Mouse (Mus musculus) embryo, embryonic 9.5 days (tissue): ENCODE results near the gene Ift43.
A peak's percentile ranks its signal among the peaks of the same experiment; 100 is the strongest.

ENCODE experiments used
- DNase-seq: peaks from one replicate; pipeline ENCODE4 v3.0.0-alpha.2; 2017; ENCODE audit errors: extremely low spot score

Gene Ift43

DNA sequence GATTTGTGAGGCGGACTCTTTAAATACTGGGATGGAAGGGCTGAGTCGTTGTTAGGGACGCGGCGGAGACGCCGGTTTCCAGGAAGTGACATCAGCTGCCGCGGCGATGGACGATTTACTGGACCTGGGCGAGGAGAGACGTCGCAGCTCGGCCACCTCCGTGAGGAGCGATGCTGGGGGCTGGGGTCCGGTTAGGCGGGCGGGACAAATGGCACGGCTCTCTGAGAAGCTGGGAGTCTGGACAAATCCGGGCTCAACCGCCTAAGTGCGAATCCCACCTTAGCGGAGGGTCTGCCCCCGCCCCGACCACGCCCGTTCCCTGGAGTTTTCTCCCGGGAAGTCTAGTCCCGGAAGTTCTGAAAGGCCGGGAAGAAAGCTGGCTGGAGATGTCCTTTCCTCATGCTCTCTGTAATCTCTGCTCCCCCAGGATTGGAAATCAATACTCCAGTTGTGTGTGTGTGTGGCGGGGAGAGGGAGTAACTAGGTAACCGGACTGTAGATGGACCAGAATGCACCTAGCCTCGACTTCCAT, at the start of gene Ift43:
Gene Ift43 (plus strand): TSS at position 61 of the 532 bp plus-strand sequence.
- DNase-seq, result peak; percentile 91

DNA sequence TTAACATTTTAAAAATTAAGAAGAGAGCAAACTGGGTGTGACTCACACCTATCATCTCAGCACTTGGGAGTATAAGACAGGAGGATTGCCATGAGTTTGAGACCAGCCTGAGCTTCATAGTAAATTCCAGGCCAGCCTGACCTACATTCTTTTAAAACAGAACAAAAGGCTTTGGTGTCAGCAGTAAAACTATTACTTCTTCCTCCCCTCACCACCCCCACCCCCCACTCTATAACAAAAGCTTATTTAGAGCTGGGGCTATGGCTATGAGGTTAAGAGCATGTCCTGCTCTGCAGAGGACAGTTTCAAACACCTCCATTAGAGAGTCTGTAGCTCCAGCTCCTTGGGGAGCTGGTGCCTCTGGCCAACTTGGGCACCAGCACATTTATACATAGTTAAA, 46.8 kb upstream of the Ift43 start:
- no peak for DNase-seq

DNA sequence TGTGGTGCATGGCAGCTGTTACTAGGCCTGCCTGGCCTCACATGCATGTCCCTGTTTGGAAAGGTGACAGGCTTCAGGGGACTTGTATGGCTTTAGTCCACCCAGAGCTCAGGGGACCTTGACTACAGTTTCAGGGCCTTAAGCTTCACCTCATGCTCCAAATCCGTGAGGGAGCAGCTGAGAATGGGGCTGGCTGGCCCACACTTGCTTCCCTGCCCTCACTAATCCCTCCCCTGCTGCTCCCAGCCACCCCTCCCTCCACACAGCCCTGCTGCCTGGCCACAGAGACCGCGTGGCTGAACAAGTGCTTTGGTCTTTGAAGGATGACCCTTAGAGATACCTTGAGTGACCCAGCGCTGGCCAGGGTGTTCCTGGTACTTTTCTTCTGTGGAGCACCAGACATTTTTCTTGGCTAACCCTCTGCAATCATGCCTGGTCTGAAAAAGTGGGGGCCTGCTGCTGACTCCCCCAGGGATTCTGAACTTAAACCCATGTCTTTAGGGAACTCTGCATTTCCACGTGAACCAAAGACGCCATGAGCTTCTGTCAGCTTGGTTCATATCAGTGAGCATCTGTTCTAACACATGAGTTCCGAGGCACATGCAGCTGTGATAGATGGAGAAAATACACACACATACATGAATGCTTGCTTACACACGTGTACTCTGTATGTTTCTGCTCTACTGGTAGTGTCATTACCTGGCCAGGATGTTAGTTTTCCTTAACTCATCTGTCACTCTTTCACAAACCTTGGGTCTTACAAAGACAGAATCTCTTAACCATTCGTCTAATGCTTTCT, 45.8 kb upstream of the Ift43 start:
- peak; percentile 32 for DNase-seq

DNA sequence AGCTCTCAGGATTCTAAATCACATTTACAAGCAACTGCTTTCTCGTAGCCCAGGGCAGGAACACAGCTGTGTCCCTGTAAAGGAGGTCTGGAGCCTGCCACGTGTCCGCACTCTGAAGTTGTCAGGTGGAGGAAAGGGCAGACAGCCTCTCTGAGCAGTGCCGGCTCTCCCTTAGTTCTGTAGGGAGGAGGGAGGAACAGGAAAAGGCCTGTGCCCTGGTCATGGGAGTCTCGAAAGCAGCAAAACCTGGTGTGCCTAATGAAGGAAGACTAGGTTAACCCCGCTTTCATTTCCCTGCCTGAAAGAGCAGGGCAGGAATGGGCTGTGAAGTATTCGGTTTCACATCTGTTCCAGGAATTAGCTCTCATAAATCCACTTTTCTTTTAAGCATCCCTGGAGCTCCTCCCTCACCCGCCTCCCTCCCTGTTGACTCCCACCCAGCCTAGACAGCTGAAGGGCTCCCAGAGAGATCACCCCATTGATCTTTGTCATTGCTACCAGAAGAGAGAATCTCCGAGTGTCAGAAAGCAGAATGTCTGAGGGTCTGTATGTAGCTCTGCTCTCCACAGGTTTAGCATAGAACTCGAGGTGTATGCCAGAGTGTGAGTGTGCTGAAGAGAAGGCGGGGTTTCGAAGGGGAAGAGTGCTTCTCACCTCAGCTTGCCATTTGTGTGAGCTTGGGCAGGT, 45.0 kb upstream of the Ift43 start:
- peak; percentile 47 for DNase-seq

DNA sequence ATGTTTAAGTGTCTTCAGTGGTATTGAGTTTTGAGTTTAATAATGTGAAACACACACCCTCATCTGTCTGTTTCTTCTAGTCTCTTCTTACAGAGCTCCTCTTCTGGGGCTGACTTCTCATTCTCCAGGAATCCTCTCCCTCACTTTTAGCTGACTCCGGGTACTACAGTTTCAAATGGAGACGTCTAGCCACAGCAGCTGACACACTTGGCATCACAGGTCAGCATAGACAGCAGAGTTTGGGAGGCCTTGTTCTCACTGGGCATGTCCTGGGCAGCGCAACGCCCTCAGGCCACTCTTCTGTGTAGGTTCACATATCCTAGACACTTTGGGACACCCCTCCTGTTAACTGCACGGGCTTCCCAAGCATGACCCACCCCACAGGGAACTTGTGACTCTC, 43.3 kb upstream of the Ift43 start:
- no peak for DNase-seq

DNA sequence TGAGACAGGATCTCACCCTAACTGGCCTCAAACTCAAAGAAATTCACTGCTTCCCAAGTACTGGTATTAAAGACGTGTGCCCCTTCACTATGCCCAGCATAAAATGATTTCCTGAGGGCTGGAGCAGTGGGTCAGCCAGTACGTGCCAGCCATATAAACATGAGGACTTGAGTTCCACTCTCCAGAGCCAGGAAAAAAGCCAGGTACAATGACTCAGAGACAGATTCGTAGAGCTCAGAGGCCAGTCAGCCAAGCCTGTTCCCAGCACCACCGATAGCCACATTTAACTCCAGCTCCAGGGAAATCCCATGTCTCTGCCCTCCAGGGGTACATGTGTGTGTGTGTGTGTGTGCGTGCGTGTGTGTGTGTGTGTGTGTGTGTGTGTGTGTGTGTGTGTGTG, 42.6 kb upstream of the Ift43 start:
- no peak for DNase-seq

DNA sequence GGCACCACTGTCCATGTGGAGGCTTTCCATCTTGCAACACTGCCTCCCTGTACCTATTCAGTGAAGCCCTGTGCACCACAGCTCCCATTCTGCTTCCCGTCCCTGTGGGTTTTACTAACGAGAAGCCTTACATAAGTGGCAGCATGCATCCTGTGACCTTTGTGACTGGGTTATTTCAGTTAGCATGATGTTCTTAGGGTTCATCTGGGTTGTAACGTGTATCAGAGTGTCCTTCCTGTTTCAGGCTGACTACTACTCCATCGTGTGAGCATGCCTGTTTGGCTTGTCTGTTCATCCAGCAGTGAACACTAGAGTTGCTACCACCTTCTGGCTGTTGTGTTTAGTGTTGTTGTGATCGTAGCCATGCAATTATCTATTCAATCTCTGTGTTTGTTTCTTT, 36.2 kb upstream of the Ift43 start:
- no peak for DNase-seq

DNA sequence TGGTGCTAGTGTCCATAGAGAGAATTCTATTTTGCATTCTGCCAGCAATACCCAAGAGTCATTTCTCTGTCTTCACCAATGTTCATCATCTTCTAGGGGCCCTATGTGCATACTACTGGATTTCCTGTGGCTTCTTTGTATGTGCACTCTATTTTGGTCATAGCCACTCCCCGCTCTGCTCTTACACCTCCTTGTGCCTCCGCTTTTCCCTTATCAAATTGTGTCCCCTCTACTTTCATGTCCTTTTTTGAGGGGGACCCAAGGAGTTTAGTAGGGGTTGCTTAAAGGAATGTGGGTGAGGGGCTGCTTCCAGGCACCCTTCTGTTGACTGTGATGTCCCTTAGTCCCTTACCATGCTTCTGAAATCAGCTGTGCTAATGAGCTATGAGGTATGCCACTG, 35.6 kb upstream of the Ift43 start:
- DNase-seq, result no peak

DNA sequence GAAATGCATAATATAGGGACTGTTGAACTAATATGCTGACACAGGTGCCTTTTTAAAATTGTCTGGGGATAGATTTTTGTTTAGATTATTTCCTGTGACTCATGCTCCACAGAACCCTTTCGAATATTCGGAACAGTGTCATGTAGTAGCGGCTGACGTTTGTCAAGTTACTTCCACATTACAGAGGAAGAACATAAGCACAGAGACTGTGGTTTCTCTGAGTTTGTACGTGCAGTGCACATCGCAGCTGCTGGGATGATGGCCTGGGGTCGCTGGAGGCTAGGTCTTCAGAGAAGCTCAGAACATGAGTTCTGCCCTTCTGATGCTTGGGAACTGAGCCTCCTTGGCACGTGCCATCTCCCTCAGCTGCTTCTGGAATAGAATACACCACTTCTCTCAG, 35.0 kb upstream of the Ift43 start:
- DNase-seq, result no peak

DNA sequence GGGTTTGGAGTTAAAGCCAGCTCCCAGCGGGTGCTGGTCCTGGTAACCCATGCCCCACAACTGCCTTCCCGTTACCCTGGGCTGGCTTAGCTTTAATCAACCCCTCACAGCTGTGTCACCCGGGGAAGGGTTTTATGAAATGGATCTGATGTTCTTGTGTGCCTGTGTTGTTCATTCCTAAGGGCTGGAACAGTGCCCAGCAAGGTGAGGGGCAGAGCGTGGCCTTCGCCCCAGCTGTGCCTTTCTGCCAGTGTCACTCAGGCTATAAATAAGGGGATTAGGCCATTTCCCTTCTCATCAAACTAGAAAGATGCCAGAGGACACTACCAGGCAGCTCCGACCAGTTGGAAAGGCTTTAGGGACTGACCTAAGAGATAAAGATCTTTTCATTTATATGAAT, 32.5 kb upstream of the Ift43 start:
- DNase-seq, result no peak

DNA sequence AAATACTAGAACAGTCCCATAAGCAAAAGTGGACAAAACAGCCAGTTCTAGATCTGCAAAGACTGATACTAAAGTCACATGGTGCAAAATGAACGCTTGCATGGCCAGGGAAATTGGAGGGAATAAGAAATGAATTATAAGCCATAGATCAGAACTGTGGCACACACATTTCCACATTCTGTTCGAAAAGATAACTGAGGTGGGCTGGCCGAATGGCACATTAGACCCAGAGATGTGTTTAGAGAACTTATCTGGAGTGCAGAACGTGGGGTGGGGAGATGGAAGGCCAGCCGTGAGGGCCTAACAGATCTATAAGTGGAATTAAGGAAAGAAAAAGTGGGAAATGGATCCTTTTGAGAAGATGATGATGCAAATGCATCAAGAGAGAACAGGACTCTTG, 30.9 kb upstream of the Ift43 start:
- DNase-seq, result no peak

DNA sequence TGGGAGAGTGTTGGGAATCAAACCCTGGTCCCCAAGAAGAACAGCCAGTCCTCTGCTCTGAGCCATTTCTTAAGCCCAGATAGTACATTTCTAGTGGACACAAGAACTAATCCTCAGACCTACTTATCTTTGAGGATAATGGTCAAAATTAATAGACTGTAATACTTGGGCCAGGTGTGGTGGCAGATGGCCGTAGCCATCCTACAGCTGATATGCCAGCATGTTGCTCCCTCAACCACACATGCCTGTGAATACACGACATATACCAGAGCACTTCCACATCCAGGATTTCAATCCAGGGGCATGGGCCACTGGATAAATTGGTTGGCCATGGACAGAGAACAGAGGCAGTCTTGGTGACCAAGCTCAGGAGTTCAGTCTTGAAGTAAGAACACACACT, 27.0 kb upstream of the Ift43 start:
- DNase-seq, result no peak

DNA sequence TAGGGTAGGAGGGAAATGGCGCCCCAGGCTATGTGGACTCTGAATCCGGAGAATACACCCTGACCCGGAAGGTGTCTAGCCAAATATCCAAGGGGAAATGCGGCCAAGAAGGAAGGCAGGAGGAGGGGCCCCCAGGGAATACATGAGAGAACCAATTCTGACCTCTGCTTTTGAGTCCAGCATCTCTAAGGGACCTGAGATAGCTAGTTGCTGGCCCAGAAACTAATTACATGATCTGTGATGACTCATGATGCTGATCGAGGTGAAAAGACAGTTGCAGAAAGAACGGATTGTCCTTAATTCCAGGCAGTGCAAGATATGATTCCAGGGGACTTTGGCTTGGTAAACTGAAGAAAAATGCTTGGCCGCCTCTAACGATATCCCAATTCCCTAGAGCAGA, 25.4 kb upstream of the Ift43 start:
- DNase-seq, result no peak

DNA sequence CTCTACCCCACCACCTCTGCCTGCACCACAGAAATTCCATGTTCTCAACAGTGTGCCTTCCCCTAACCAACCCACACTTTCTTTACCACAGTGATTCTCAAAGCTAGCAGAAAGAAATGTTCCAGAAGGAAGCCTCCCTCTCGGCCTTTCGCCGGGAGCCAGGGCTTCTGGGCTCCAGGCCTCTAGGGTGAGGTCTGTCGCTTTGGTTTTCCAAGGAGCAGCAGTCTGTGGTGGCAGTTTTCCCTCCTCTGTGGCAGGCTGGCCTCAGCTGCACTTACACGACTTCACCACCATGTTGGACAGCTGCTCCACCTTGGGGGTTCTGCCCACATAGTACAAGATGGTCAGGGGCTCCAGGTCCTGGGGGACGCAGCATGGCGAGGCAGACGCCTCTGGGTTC, 24.8 kb upstream of the Ift43 start:
- no peak for DNase-seq

DNA sequence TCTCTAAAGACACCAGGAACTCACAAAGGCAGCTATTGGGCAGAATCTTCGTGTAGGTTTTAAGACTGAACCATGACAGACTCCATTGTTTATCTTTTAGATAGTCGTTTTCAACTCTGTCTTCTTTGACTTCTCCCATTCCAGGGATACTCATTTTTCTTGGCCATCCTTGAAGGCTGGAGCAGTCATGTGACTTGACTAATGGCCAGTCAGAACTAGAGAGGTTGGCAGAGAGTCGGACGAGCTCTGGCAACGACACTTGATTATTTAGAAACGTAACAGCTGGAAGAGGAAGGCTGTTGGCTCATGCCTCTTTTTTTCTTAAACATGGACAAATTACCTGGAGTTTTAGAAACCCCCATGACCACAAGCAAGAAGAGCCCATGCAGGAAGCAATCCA, 23.0 kb upstream of the Ift43 start:
- no peak for DNase-seq

DNA sequence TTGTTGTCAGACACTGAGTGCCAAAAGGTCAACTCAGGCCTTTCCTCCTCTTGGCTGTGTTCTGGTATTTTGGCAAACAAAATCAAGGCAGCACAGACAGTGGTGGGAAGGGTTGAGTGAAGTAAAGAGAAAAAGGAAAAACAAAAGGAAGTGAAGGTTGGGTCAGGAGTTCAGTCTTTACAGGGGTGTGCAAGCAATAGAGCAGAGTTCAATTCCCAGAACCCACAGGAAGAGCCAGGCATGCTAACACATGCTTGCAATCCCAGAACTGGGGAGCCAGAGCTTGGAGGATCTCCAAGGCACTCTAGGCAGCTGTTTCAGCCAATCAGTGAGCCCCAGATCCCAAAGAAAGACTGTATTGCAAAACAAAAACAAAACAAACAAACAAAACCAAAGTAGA, 17.5 kb upstream of the Ift43 start:
- no peak for DNase-seq

DNA sequence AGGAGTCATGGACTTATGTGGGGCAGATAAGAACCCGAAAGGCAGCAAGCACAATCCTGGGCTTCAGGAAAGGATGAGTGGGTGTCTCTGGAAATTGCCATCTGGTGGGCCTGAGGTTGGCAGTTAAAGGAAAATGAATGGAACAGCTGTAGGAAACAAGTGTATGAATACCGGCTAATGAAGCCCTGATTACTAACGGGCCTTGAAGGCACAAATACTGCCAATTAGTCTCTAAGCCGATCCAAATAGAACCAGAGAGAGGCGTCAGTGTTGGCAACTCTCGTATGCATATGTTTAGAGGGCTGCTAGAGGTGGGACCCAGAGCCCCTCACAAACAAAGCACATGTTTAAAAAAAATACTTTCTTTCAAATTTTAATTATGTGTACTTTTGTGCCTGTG, 10.9 kb upstream of the Ift43 start:
- no peak for DNase-seq

DNA sequence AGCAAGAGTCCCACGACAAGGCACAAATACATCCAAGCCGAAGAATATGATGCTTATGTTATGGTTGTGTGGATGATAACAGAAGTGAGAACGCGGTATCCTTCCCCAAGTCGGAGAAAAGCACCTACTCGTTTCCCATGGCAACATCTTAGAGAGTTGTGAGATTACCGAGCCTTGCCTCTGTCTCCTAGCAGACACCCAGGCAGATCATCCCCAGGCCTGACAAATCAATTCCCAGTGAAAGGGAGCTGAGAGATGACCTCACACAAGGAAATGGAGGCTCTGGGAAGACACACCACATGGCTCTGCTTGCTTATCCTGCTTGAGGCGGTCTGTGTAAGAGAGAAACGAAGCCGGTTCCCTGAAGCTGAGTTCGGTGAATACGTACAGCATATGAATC, 7.7 kb upstream of the Ift43 start:
- DNase-seq, result no peak

DNA sequence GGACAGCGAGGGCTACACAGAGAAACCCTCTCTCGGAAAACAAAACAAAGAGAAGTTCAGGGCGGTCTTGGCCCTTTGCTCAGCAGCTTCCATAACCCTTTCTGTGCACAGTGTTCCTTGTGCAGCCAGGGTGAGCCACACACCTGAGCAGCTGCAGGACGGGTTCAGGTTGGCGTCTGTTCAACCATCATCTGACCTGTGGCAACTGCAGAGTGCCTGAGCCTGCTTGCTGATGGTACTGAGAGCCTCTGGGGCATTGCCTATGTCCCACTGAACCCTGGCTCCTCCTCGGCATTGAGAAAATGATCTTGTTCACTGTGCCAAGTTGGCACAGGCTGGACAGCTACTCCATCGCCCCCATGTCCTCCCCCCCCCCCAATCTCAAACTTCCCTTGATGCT, 7.0 kb upstream of the Ift43 start:
- DNase-seq, result no peak

DNA sequence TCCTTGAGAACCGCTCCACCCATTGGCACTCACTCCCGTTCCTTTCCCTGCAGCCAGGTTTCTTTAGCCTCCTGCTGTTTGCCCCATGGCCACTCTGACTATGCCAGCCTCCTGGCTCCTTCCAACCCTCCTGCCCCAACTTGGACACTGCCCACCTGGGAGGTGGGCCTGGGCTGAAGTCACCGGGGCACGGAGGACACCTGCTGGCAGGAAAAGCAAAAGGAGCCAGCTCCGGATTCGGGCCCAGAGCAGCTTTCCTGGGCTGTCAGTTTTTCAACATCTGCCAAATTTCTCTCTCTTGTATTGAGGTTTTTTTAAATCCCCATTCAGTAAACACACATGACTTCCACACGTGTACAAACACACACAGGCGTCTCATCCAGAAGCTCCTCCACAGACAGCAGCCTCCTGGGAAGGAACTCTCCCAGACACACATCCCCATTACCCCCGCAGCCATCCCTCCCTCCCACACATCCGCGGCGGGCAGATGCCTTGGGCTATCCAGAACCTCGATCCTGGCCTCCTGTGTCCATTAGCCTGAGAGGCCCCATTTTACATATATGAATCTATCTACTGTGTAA, 5.9 kb upstream of the Ift43 start:
- peak; percentile 38 for DNase-seq

DNA sequence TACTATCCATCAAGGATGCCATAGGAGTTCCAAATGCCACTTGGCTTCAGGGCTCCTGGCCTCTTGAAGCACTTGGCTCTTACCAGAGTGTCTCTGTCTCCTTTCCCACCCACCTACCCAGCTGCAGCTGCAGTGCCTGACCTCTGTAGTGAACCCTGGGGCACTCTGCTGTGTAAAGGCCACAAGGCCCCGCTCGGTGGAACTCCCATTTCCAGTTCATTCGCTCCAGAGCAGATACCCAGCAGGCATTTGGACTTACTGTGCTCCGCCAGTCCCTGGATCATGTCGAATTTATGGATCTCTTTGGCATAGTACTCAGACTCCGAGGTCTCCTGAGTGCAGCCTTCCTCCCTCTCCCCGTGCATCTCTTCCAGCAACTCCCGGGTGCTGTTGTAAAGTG, 5.0 kb upstream of the Ift43 start:
- peak; percentile 55 for DNase-seq

DNA sequence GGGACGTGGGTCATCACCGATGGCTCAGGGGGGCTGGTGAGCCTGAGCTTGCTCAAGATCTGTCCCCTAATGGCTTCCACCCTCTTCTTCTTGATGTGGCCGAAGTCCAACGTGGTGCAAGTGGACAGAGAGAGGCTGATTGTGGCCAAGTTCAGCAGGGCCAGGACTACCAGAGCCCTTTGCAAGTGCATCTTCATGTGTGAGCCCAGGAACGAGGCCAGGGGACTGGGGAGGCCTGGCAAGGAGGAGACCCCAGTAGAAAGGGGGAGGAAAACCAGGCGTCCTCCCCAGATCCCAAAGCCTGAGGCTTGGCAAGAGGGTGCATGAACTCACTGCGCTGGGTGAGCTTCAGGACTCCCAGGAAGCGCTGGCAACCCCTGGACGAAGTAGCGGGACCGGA, 4.6 kb upstream of the Ift43 start:
- no peak for DNase-seq

DNA sequence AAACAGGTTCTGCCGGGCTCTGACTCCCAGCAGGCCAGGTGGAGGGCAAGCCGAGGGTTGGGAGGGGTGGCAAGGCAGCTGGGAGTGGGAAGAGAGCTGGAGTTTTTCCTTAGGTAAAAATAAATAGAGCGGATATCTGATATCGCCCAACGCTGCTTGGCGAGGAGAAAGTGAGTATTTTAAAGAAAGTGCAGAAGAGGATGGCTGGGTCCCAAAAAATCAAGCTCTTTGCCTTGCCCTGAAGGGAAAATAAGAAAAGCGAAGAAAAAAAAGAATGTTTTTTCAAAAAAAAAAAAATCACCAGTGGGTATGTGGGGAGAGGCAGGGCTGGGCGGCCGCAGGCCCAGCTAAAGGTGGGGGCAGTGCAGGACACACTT, 4.2 kb upstream of the Ift43 start:
- DNase-seq, result peak; percentile 22
